Mouse (Mus musculus) liver, postnatal 0 days (tissue): ENCODE results near the gene Kirrel3. TPM values are rescaled to one million over a fixed set of nuclear protein-coding genes. Genes with fewer than 3 reads are reported as not detected.

Source experiments
- ATAC-seq: fragments of 200-750 bp; cut with Nextera tagmentation; 2 replicates; pipeline ENCODE4 v1.8.0; 2017; ENCODE audit warnings: mild to moderate bottlenecking, moderate library complexity
- DNase-seq: peaks from one replicate; pipeline ENCODE4 v3.0.0-alpha.2; 2016
- H3K27ac ChIP-seq: fragments of 300-500 bp; sonication (generic); 2 replicates; pipeline ENCODE4 v1.5.1; 2014; ENCODE audit warnings: antibody characterized with exemption, moderate library complexity, mild to moderate bottlenecking, low read depth
- H3K27me3 ChIP-seq: fragments of 300-500 bp; sonication (generic); 2 replicates; pipeline ENCODE4 v1.6.1; 2014; ENCODE audit warnings: low read length, control low read depth, mixed read lengths; ENCODE audit not compliant: insufficient read depth
- H3K36me3 ChIP-seq: fragments of 300-500 bp; sonication (generic); replicated peaks from 2 replicates; pipeline ENCODE4 v1.6.1; 2014; ENCODE audit warnings: mild to moderate bottlenecking, control low read depth, low read length, moderate library complexity, mixed read lengths; ENCODE audit not compliant: insufficient read depth
- H3K4me1 ChIP-seq: fragments of 300-500 bp; sonication (generic); 2 replicates; pipeline ENCODE4 v1.6.1; 2014; ENCODE audit warnings: antibody characterized with exemption, mild to moderate bottlenecking, control low read depth; ENCODE audit not compliant: insufficient read depth
- H3K4me2 ChIP-seq: fragments of 300-500 bp; sonication (generic); 2 replicates; pipeline ENCODE4 v1.6.1; 2014; ENCODE audit warnings: low read depth, mild to moderate bottlenecking, low read length, moderate library complexity, mixed read lengths
- H3K4me3 ChIP-seq: fragments of 300-500 bp; sonication (generic); 2 replicates; pipeline ENCODE4 v1.5.1; 2014; ENCODE audit warnings: low read depth, low read length
- H3K9ac ChIP-seq: fragments of 300-500 bp; sonication (generic); replicated peaks from 2 replicates; pipeline ENCODE4 v1.6.1; 2014; ENCODE audit warnings: mild to moderate bottlenecking, moderate library complexity
- H3K9me3 ChIP-seq: fragments of 300-500 bp; sonication (generic); 2 replicates; pipeline ENCODE4 v1.6.1; 2016; ENCODE audit warnings: mild to moderate bottlenecking, control low read depth, low read length, mixed read lengths
- CTCF ChIP-seq: sonication (generic); IDR thresholded peaks from 2 replicates; pipeline ENCODE4 v1.5.1; 2016; ENCODE audit warnings: antibody characterized with exemption, low read depth
- EP300 ChIP-seq: IDR thresholded peaks from 2 replicates; pipeline ENCODE4 v1.6.1; 2016; ENCODE audit warnings: antibody characterized with exemption, low read depth, mild to moderate bottlenecking
- WGBS: fragments of 180-500 bp; shearing (Covaris S2); extraction: QIAGEN DNeasy Blood & Tissue Kit; methylation state at CpG from one replicate; pipeline ENCODE4 v1.1.7; 2014; ENCODE audit not compliant: insufficient replicate concordance; 5-methylcytosine and 5-hydroxymethylcytosine counted together
- polyA plus RNA-seq: library from polyadenylated mRNA; unstranded; fragments of >200 nt; fragmentation: Nextera tagmentation; extraction: Ambion mirVana; gene quantifications from 2 replicates; pipeline ENCODE4 v1.2.1, GENCODE M21; 2015

Gene Kirrel3
- polyA plus RNA-seq, 1 experiment from 2014 or later = 0.07 TPM

GRCm38 (mm10) chr9:35039846-35040245 lies 554.2 kb downstream of the Kirrel3 start:
- H3K4me2 ChIP-seq = no peak overlapping the region
- H3K4me1 ChIP-seq = peaks cover 11% of the 10 kb centered on the region
- no peak for TF ChIP-seq EP300
- no peak for TF ChIP-seq CTCF
- 30% methylated on average over 5 of the region's 5 CpGs for WGBS
- 0 out of 2 replicates have a peak, but pooled peaks cover 6% of the 10 kb centered on the region for H3K9me3 ChIP-seq
- no peak for ATAC-seq
- no peak for DNase-seq
- H3K27me3 ChIP-seq = no peaks in the 10 kb centered on the region
- H3K9ac ChIP-seq = no peak overlapping the region
- H3K27ac ChIP-seq = peak overlapping the region; percentile 44
- no peak overlapping the region for H3K4me3 ChIP-seq
- H3K36me3 ChIP-seq = no peaks in the 10 kb centered on the region; the same call in 1 of the 2 replicates

GRCm38 (mm10) chr9:35041493-35041892 lies 555.8 kb downstream of the Kirrel3 start:
- no peak for ATAC-seq

GRCm38 (mm10) chr9:35043619-35044018 lies 557.9 kb downstream of the Kirrel3 start:
- 80% methylated on average over 7 of the region's 7 CpGs for WGBS
- no peak for DNase-seq

More at GRCm38 (mm10) chr9:35041493-35041892, 555.8 kb downstream of the Kirrel3 start:
- Histone ChIP-seq H3K9me3 (0 out of 2 replicates have a peak, but pooled peaks cover 6% of the 10 kb centered on the region), H3K4me1 (peaks cover 11% of the 10 kb centered on the region), H3K9ac (no peak overlapping the region), H3K4me2 (no peak overlapping the region), H3K27me3 (no peaks in the 10 kb centered on the region), H3K27ac (no peak overlapping the region), H3K36me3 (peaks cover 9% of the 10 kb centered on the region), H3K4me3 (no peak overlapping the region)
- WGBS = 78% methylated on average over 5 of the region's 5 CpGs
- DNase-seq = no peak
- no peak for TF ChIP-seq EP300
- no peak for TF ChIP-seq CTCF

GRCm38 (mm10) chr9:35044458-35044857 lies 558.8 kb downstream of the Kirrel3 start:
- H3K36me3 ChIP-seq = peaks cover 31% of the 10 kb centered on the region
- no peak overlapping the region for H3K9ac ChIP-seq
- peaks cover 6% of the 10 kb centered on the region for H3K4me1 ChIP-seq
- H3K4me3 ChIP-seq = no peak overlapping the region
- no peak overlapping the region for H3K4me2 ChIP-seq
- H3K9me3 ChIP-seq = no peaks in the 10 kb centered on the region
- no peak for ATAC-seq
- TF ChIP-seq CTCF (no peak), EP300 (no peak)
- DNase-seq = no peak
- H3K27me3 ChIP-seq = no peaks in the 10 kb centered on the region
- WGBS = 63% methylated on average over 15 of the region's 15 CpGs
- no peak overlapping the region for H3K27ac ChIP-seq

More at GRCm38 (mm10) chr9:35043619-35044018, 557.9 kb downstream of the Kirrel3 start:
- H3K9me3 ChIP-seq = no peaks in the 10 kb centered on the region
- peaks cover 23% of the 10 kb centered on the region for H3K36me3 ChIP-seq
- no peak overlapping the region for H3K4me2 ChIP-seq
- no peak for TF ChIP-seq EP300
- H3K9ac ChIP-seq = no peak overlapping the region
- no peak overlapping the region for H3K27ac ChIP-seq
- no peak for ATAC-seq
- H3K4me3 ChIP-seq = no peak overlapping the region
- H3K4me1 ChIP-seq = peaks cover 11% of the 10 kb centered on the region
- H3K27me3 ChIP-seq = no peaks in the 10 kb centered on the region

GRCm38 (mm10) chr9:35045031-35045531 lies 559.4 kb downstream of the Kirrel3 start:
- ATAC-seq = peak; percentile 39; the same call in 1 of the 2 replicates
- 69% methylated on average over 11 of the region's 11 CpGs for WGBS
- no peak for TF ChIP-seq CTCF
- TF ChIP-seq EP300 = no peak
- H3K9ac ChIP-seq = no peak overlapping the region
- H3K4me2 ChIP-seq = no peak overlapping the region
- H3K4me3 ChIP-seq = no peak overlapping the region
- peaks cover 4% of the 10 kb centered on the region for H3K4me1 ChIP-seq
- DNase-seq = no peak
- peaks cover 32% of the 10 kb centered on the region for H3K36me3 ChIP-seq
- H3K9me3 ChIP-seq = no peaks in the 10 kb centered on the region
- no peak overlapping the region for H3K27ac ChIP-seq
- no peaks in the 10 kb centered on the region for H3K27me3 ChIP-seq

GRCm38 (mm10) chr9:35045756-35046155 lies 560.1 kb downstream of the Kirrel3 start:
- Histone ChIP-seq H3K4me2 (no peak overlapping the region), H3K4me1 (no peaks in the 10 kb centered on the region), H3K9me3 (no peaks in the 10 kb centered on the region), H3K4me3 (no peak overlapping the region), H3K27ac (peak overlapping the region; percentile 39; the same call in 1 of the 2 replicates), H3K27me3 (no peaks in the 10 kb centered on the region), H3K36me3 (peaks cover 34% of the 10 kb centered on the region), H3K9ac (no peak overlapping the region)
- no peak for DNase-seq
- TF ChIP-seq CTCF = no peak
- peak; percentile 23; the same call in 1 of the 2 replicates for ATAC-seq
- 77% methylated on average over 2 of the region's 2 CpGs for WGBS
